Mouse (Mus musculus) spleen, adult 2 months (tissue): ENCODE data around the gene Bcl2.

Source experiments
- CTCF ChIP-seq: fragments of 200-500 bp; IDR thresholded peaks from 2 replicates; pipeline ENCODE4 v1.5.1; 2011; ENCODE audit warnings: mild to moderate bottlenecking, inconsistent platforms; ENCODE audit not compliant: insufficient read depth, insufficient read length, insufficient replicate concordance; ENCODE audit errors: extremely low read depth
- POLR2A ChIP-seq: fragments of 200-500 bp; IDR thresholded peaks from 2 replicates; pipeline ENCODE4 v1.6.1; 2011; ENCODE audit warnings: low read depth, low read length, inconsistent platforms

DNA sequence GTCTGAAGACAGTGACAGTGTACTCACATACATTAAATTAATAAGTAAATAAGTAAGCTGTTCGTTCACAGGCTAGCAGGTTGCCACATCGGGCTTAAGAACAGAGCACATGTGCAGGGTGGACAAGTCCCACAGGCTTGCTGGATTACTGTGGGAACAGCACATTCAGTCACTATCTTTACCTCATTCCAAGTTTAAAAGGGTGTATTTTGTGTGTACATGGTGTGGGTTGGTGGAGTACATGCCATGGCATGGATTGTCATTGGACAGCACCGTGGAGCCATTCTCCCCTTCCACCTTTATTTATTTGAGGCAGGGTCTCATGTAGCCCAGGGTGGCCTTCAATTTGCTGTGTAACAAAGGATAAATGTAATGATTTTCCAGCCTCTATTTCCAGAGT is 2.1 kb upstream of the Bcl2 start:
- TF ChIP-seq CTCF (no peak), POLR2A (no peak)
